ENCODE assay signal across 13 mouse cellular contexts in the genomic region with DNA sequence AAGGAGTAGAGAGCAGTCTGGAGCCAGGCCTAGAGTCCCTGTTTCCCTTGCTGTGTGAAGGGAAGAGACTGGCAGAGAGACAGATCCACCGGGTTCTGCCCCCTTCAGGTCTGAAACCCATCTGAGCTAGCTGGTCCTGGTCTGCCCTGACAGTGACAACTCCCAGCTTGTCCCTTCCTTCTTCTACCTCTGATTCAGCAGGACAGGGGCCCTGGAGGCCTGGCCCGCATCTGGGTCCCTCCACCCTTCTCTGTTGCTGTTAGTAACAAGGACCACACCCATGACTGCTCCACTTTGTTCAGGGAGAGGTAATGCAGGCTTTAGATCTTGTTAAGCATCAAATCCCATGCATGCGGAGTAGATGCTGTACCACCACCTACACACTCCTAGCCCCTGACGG. TPM values are rescaled to one million over a fixed set of nuclear protein-coding genes. Genes with fewer than 3 reads are reported as not detected.
DNase-seq lines count a peak whose midpoint lies in the region; ATAC-seq and TF ChIP-seq lines count a peak whose summit lies in the region.
"Had no signal": no experiment of that assay in that cellular context is flagged by ENCODE, and none has a peak within 500 bp of the region (broad histone marks: within the 10 kb centered on the region; RNA-seq: fewer than 3 reads in every experiment).

No protein-coding gene starts in this region.

- intact Hi-C loops in heart, postnatal 14 days (cut with DNase I): loop anchor here (5.0 kb wide), 1 partner anchor 41 kb away; a partner anchor contains a TSS
- intact Hi-C loops in left cerebral cortex, adult 2 months (cut with DNase I): loop anchor here (5.0 kb wide), 1 partner anchor 111 kb away; no protein-coding TSS in a partner anchor

- H3K4me3 ChIP-seq in left cerebral cortex, adult 2 months: peak overlapping the region; percentile 89; the same call in 1 of the 2 replicates
- H3K4me3 ChIP-seq in liver, embryonic 12.5 days: no peak overlapping the region

- ATAC-seq in liver, embryonic 12.5 days: peak; percentile 61
- ATAC-seq in megakaryocyte, adult 5-6 weeks (ENCODE audit: poor library complexity, severe bottlenecking): no peak

- peaks cover 36% of the 10 kb centered on the region for H3K27me3 ChIP-seq in liver, embryonic 12.5 days (replicated peaks)

- peaks cover 59% of the 10 kb centered on the region for H3K4me1 ChIP-seq in liver, embryonic 12.5 days

- H3K4me2 ChIP-seq in liver, embryonic 12.5 days: peak overlapping the region; percentile 24

- H3K9ac ChIP-seq in liver, embryonic 12.5 days: peak overlapping the region; percentile 18; the same call in 1 of the 2 replicates

- H3K27ac ChIP-seq in left cerebral cortex, adult 2 months: 0 out of 2 replicates have a peak overlapping the region, but pooled peaks have one; percentile 13
- peak overlapping the region; percentile 16; the same call in 1 of the 2 replicates for H3K27ac ChIP-seq in liver, embryonic 12.5 days

- 62% methylated on average over 4 of the region's 4 CpGs for whole genome bisulfite sequencing in liver, embryonic 12.5 days (ENCODE audit: insufficient replicate concordance)

- TF ChIP-seq CTCF in left cerebral cortex, adult 2 months (IDR thresholded peaks at IDR 0.05): no peak

- H3K36me3 ChIP-seq in liver, embryonic 12.5 days: peaks cover 49% of the 10 kb centered on the region

- DNase-seq in heart, adult 11 months: peak; percentile 93
- no peak for DNase-seq in heart, postnatal 14 days
- no peak for DNase-seq in left cerebral cortex, adult 2 months (ENCODE audit: extremely low spot score in 1 of 2, low spot score in 2 of 2)
- DNase-seq in left cerebral cortex, adult 8-10 months (ENCODE audit: low spot score in 2 of 2): no peak
- DNase-seq in R1 (ENCODE audit: low read depth, low spot score): peak; percentile 47
- no peak for DNase-seq in embryo, embryonic 9.5 days (ENCODE audit: extremely low spot score)
- DNase-seq: cerebellum, adult 8-10 months; embryo, embryonic 11 days; layer of hippocampus, adult 9-11 months; right cerebral cortex, postnatal 4 days had no signal

- H3K9me3 ChIP-seq in liver, embryonic 12.5 days (replicated peaks): no peaks in the 10 kb centered on the region

RNA-seq across cellular contexts. Expression of a gene that starts 2.8 kb away (rescaled TPM):
- 10 to 100 TPM; 20.8 to 23.0 TPM for total RNA-seq in heart, postnatal 14 days (2021)
- total RNA-seq in left cerebral cortex, adult 2 months (2021): 10 to 100 TPM; 54.4 to 57.2 TPM
- 10 to 100 TPM; 46.4 to 53.8 (median 51.0) TPM for total RNA-seq in left cerebral cortex, adult 8-10 months (2022)
- 5.5 TPM in 2 replicates for polyA plus RNA-seq in liver, embryonic 12.5 days (2016; fragmentation: Nextera tagmentation; extraction: Ambion mirVana)
- 5.2 and 5.5 TPM in 2 replicates for total RNA-seq in megakaryocyte, adult 5-6 weeks (2015)
- 3.2 and 5.0 TPM in 2 replicates for total RNA-seq in megakaryocyte, adult 5-6 weeks (2017)

RNA-seq across cellular contexts. Expression of a gene that starts 8.6 kb away (rescaled TPM):
- not detected for total RNA-seq in heart, postnatal 14 days (2021)
- total RNA-seq in left cerebral cortex, adult 2 months (2021): 1 to 10 TPM in 1 of 2 experiments, not detected in 1; 1.1 TPM
- total RNA-seq in left cerebral cortex, adult 8-10 months (2022): 1 to 10 TPM in 3 of 4 experiments, not detected in 1; 1.7 to 5.6 (median 4.5) TPM
- 0.66 and 1.8 TPM in 2 replicates for polyA plus RNA-seq in liver, embryonic 12.5 days (2016; fragmentation: Nextera tagmentation; extraction: Ambion mirVana)
- not detected in 2 replicates for total RNA-seq in megakaryocyte, adult 5-6 weeks (2015)
- total RNA-seq in megakaryocyte, adult 5-6 weeks (2017): not detected in 2 replicates
- total RNA-seq: granulocyte monocyte progenitor cell, adult 5-6 weeks had no signal

RNA-seq across cellular contexts. Expression of a gene that starts 16.3 kb away (rescaled TPM):
- total RNA-seq in heart, postnatal 14 days (2021): 10 to 100 TPM; 11.2 to 11.3 TPM
- 10 to 100 TPM; 26.6 to 28.3 TPM for total RNA-seq in left cerebral cortex, adult 2 months (2021)
- 10 to 100 TPM; 22.0 to 27.6 (median 26.4) TPM for total RNA-seq in left cerebral cortex, adult 8-10 months (2022)
- polyA plus RNA-seq in liver, embryonic 12.5 days (2016; fragmentation: Nextera tagmentation; extraction: Ambion mirVana): 20.3 and 21.5 TPM in 2 replicates
- 20.4 and 20.8 TPM in 2 replicates for total RNA-seq in megakaryocyte, adult 5-6 weeks (2015)
- 28.8 and 28.9 TPM in 2 replicates for total RNA-seq in megakaryocyte, adult 5-6 weeks (2017)

RNA-seq across cellular contexts. Expression of a gene that starts 16.5 kb away (rescaled TPM):
- total RNA-seq in heart, postnatal 14 days (2021): 1 to 10 TPM; 2.4 to 2.6 TPM
- 1 to 10 TPM; 8.6 to 9.0 TPM for total RNA-seq in left cerebral cortex, adult 2 months (2021)
- 1 to 10 TPM; 7.1 to 10.0 (median 8.7) TPM for total RNA-seq in left cerebral cortex, adult 8-10 months (2022)
- 4.8 and 5.9 TPM in 2 replicates for polyA plus RNA-seq in liver, embryonic 12.5 days (2016; fragmentation: Nextera tagmentation; extraction: Ambion mirVana)
- 2.3 and 3.4 TPM in 2 replicates for total RNA-seq in megakaryocyte, adult 5-6 weeks (2015)
- total RNA-seq in megakaryocyte, adult 5-6 weeks (2017): 1.7 and 3.4 TPM in 2 replicates

RNA-seq across cellular contexts. Expression of a gene that starts 18.7 kb away (rescaled TPM):
- 10 to 100 TPM; 10.8 to 19.5 TPM for total RNA-seq in heart, postnatal 14 days (2021)
- under 1 TPM in 1 of 2 experiments, not detected in 1; 0.36 TPM for total RNA-seq in left cerebral cortex, adult 2 months (2021)
- total RNA-seq in left cerebral cortex, adult 8-10 months (2022): under 1 TPM in 2 of 4 experiments, not detected in 2; 0.50 to 0.53 TPM
- 669 and 687 TPM in 2 replicates for polyA plus RNA-seq in liver, embryonic 12.5 days (2016; fragmentation: Nextera tagmentation; extraction: Ambion mirVana)
- 330 and 340 TPM in 2 replicates for total RNA-seq in megakaryocyte, adult 5-6 weeks (2015)
- 228 and 247 TPM in 2 replicates for total RNA-seq in megakaryocyte, adult 5-6 weeks (2017)

Comparison
In these comparisons a context has a peak if more than half of its experiments do, and no peak if none do; other contexts are left out.
1. DNase-seq: peak in heart, adult 11 months (single experiment) and R1 (single experiment); none in heart, postnatal 14 days (0 of 2), left cerebral cortex, adult 2 months (0 of 2), left cerebral cortex, adult 8-10 months (0 of 2) and embryo, embryonic 9.5 days (single experiment).